Mouse (Mus musculus): Measurements from ENCODE around the gene Atp2a3. TPM values are rescaled to one million over a fixed set of nuclear protein-coding genes. Genes with fewer than 3 reads are reported as not detected.

Atp2a3 gene
- polyA plus RNA-seq, 1 experiment from 2014 or later = 5.1 TPM

GRCm38 (mm10) chr11:73023827-73024226 lies 62.9 kb downstream of the Atp2a3 start:
- H3K79me2 ChIP-seq (ENCODE audit: inconsistent target) = no peaks in the 10 kb centered on the region
- WGBS (ENCODE audit: missing documents) = 48% methylated on average over 4 of the region's 4 CpGs
- no peak overlapping the region for H3K4me3 ChIP-seq (ENCODE audit: inconsistent target)
- H3K36me3 ChIP-seq (ENCODE audit: inconsistent target) = no peaks in the 10 kb centered on the region
- H3K27ac ChIP-seq = no peak overlapping the region

- no peak overlapping the region for H3K4me3 ChIP-seq (ENCODE audit: inconsistent target)
- no peak overlapping the region for H3K27ac ChIP-seq
- 3% methylated on average over 7 of the region's 7 CpGs for WGBS (ENCODE audit: missing documents)
- no peaks in the 10 kb centered on the region for H3K79me2 ChIP-seq (ENCODE audit: inconsistent target)
- no peaks in the 10 kb centered on the region for H3K36me3 ChIP-seq (ENCODE audit: inconsistent target)
Observed at GRCm38 (mm10) chr11:73024236-73024904, 63.4 kb downstream of the Atp2a3 start.

- 70% methylated on average over 8 of the region's 8 CpGs for WGBS (ENCODE audit: missing documents)
- H3K79me2 ChIP-seq (ENCODE audit: inconsistent target) = no peaks in the 10 kb centered on the region
- no peak overlapping the region for H3K27ac ChIP-seq
- no peaks in the 10 kb centered on the region for H3K36me3 ChIP-seq (ENCODE audit: inconsistent target)
- H3K4me3 ChIP-seq (ENCODE audit: inconsistent target) = no peak overlapping the region
Observed at GRCm38 (mm10) chr11:73026961-73027360, 66.0 kb downstream of the Atp2a3 start.

- Histone ChIP-seq H3K27ac (no peak overlapping the region), H3K36me3 (ENCODE audit: inconsistent target) (no peaks in the 10 kb centered on the region), H3K79me2 (ENCODE audit: inconsistent target) (no peaks in the 10 kb centered on the region), H3K4me3 (ENCODE audit: inconsistent target) (no peak overlapping the region)
- WGBS (ENCODE audit: missing documents) = 32% methylated on average over 20 of the region's 20 CpGs
Observed at GRCm38 (mm10) chr11:73030821-73031498, 70.0 kb downstream of the Atp2a3 start.

GRCm38 (mm10) chr11:73031536-73031935 lies 70.6 kb downstream of the Atp2a3 start:
- WGBS (ENCODE audit: missing documents) = 91% methylated on average over 5 of the region's 5 CpGs
- H3K4me3 ChIP-seq (ENCODE audit: inconsistent target) = no peak overlapping the region
- H3K27ac ChIP-seq = no peak overlapping the region
- H3K36me3 ChIP-seq (ENCODE audit: inconsistent target) = no peaks in the 10 kb centered on the region
- H3K79me2 ChIP-seq (ENCODE audit: inconsistent target) = no peaks in the 10 kb centered on the region

- Histone ChIP-seq H3K4me3 (ENCODE audit: inconsistent target) (no peak overlapping the region), H3K27ac (no peak overlapping the region), H3K36me3 (ENCODE audit: inconsistent target) (no peaks in the 10 kb centered on the region), H3K79me2 (ENCODE audit: inconsistent target) (no peaks in the 10 kb centered on the region)
- WGBS (ENCODE audit: missing documents) = 93% methylated on average over 7 of the region's 7 CpGs
Observed at GRCm38 (mm10) chr11:73036077-73036476, 75.1 kb downstream of the Atp2a3 start.

GRCm38 (mm10) chr11:73036889-73037288 lies 75.9 kb downstream of the Atp2a3 start:
- Histone ChIP-seq H3K4me3 (ENCODE audit: inconsistent target) (no peak overlapping the region), H3K36me3 (ENCODE audit: inconsistent target) (no peaks in the 10 kb centered on the region), H3K79me2 (ENCODE audit: inconsistent target) (no peaks in the 10 kb centered on the region), H3K27ac (no peak overlapping the region)
- WGBS (ENCODE audit: missing documents) = 87% methylated on average over 6 of the region's 6 CpGs

GRCm38 (mm10) chr11:73037691-73038090 lies 76.7 kb downstream of the Atp2a3 start:
- Histone ChIP-seq H3K36me3 (ENCODE audit: inconsistent target) (no peaks in the 10 kb centered on the region), H3K4me3 (ENCODE audit: inconsistent target) (no peak overlapping the region), H3K27ac (no peak overlapping the region), H3K79me2 (ENCODE audit: inconsistent target) (no peaks in the 10 kb centered on the region)
- WGBS (ENCODE audit: missing documents) = 100% methylated on average over 3 of the region's 3 CpGs

GRCm38 (mm10) chr11:73039102-73039799 lies 78.3 kb downstream of the Atp2a3 start:
- 65% methylated on average over 9 of the region's 9 CpGs for WGBS (ENCODE audit: missing documents)
- H3K4me3 ChIP-seq (ENCODE audit: inconsistent target) = no peak overlapping the region
- no peaks in the 10 kb centered on the region for H3K79me2 ChIP-seq (ENCODE audit: inconsistent target)
- no peak overlapping the region for H3K27ac ChIP-seq
- H3K36me3 ChIP-seq (ENCODE audit: inconsistent target) = no peaks in the 10 kb centered on the region

Other genes starting within 250 kb of the Atp2a3 start
- gene Cyb5d2, start 165.0 kb upstream of the Atp2a3 start, polyA plus RNA-seq (2018) = 5.2 to 8.9 TPM (median 5.4 TPM) in 3 replicates
- 13.0 to 20.3 TPM (median 16.1 TPM) in 3 replicates for gene Zzef1, start 164.9 kb upstream of the Atp2a3 start, polyA plus RNA-seq (2018)
- gene P2rx1, start 37.9 kb downstream of the Atp2a3 start, polyA plus RNA-seq (2018) = 0.12 to 0.80 TPM (median 0.33 TPM) in 3 replicates
- gene Camkk1, start 57.8 kb downstream of the Atp2a3 start, polyA plus RNA-seq (2018) = not detected in 3 replicates
- gene Ncbp3, start 86.6 kb downstream of the Atp2a3 start, polyA plus RNA-seq (2018) = 4.9 to 6.5 TPM (median 4.9 TPM) in 3 replicates
- 0.04 to 0.10 TPM in 2 of 3 replicates, not detected in the other for gene Itgae, start 129.4 kb downstream of the Atp2a3 start, polyA plus RNA-seq (2018)
- 3.7 to 6.3 TPM (median 4.0 TPM) in 3 replicates for gene Haspin, start 177.1 kb downstream of the Atp2a3 start, polyA plus RNA-seq (2018)
- 0.08 to 0.42 TPM in 2 of 3 replicates, not detected in the other for gene P2rx5, start 199.3 kb downstream of the Atp2a3 start, polyA plus RNA-seq (2018)
- gene Emc6, start 215.9 kb downstream of the Atp2a3 start, polyA plus RNA-seq (2018) = 17.6 to 52.2 TPM (median 32.5 TPM) in 3 replicates
- gene Tax1bp3, start 215.9 kb downstream of the Atp2a3 start, polyA plus RNA-seq (2018) = 31.5 to 54.1 TPM (median 45.7 TPM) in 3 replicates
- gene Ctns, start 237.9 kb downstream of the Atp2a3 start, polyA plus RNA-seq (2018) = 28.3 to 65.1 TPM (median 44.3 TPM) in 3 replicates
- gene Shpk, start 238.3 kb downstream of the Atp2a3 start, polyA plus RNA-seq (2018) = 3.1 to 4.5 TPM (median 3.4 TPM) in 3 replicates

Data from macrophage (primary cell).